Mouse (Mus musculus) forebrain, embryonic 10.5 days (tissue): ENCODE results near the gene Eefsec. TPM values are rescaled to one million over a fixed set of nuclear protein-coding genes. Genes with fewer than 3 reads are reported as not detected.

ENCODE experiments used
- DNase-seq: peaks from one replicate; pipeline ENCODE4 v3.0.0-alpha.2; 2017; ENCODE audit warnings: low spot score; ENCODE audit errors: extremely low spot score
- H3K27ac ChIP-seq: fragments of 300-500 bp; sonication (generic); 2 replicates; pipeline ENCODE4 v1.5.1; 2016; ENCODE audit warnings: mild to moderate bottlenecking
- H3K27me3 ChIP-seq: fragments of 300-500 bp; sonication (generic); 2 replicates; pipeline ENCODE4 v1.6.1; 2016; ENCODE audit warnings: mild to moderate bottlenecking; ENCODE audit not compliant: poor library complexity, severe bottlenecking
- H3K36me3 ChIP-seq: fragments of 300-500 bp; sonication (generic); replicated peaks from 2 replicates; pipeline ENCODE4 v1.6.1; 2016; ENCODE audit warnings: mild to moderate bottlenecking, moderate library complexity
- H3K4me1 ChIP-seq: fragments of 300-500 bp; sonication (generic); 2 replicates; pipeline ENCODE4 v1.6.1; 2016
- H3K4me3 ChIP-seq: fragments of 300-500 bp; sonication (generic); 2 replicates; pipeline ENCODE4 v1.5.1; 2016; ENCODE audit warnings: mild to moderate bottlenecking, moderate library complexity
- H3K9me3 ChIP-seq: fragments of 300-500 bp; sonication (generic); 2 replicates; pipeline ENCODE4 v1.6.1; 2016; ENCODE audit warnings: mild to moderate bottlenecking, moderate library complexity
- WGBS: fragments of 180-500 bp; shearing (Covaris S2); methylation state at CpG from one replicate; pipeline ENCODE4 v1.1.7; 2016; 5-methylcytosine and 5-hydroxymethylcytosine counted together
- polyA plus RNA-seq: library from polyadenylated mRNA; unstranded; fragments of >200 nt; fragmentation: Nextera tagmentation; extraction: Ambion mirVana; gene quantifications from 2 replicates; pipeline ENCODE4 v1.2.1, GENCODE M21; 2016

Eefsec gene
- polyA plus RNA-seq, 1 experiment from 2014 or later: 38.6 TPM

DNA sequence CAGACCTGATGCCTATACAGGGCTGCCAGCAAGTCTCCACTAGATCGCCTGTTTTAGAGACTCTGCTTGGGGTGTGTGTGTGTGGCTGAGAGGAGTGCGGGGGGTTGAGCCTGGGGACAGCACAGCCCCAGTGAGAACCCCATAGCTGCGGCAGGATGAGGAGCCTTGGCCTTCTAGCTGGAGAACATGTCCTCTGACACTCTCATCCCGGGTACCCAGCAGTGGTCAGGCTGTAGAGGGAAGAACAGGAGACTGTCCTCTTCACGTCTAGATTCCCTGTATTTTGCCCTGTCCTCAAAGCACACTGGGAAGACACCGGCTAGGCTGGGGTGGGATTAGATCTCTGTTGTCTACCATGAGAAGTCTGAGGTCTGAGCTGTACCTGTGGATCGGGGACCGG is 210.9 kb downstream of the Eefsec start:
- H3K27ac ChIP-seq: peak overlapping the region; percentile 79
- 16% methylated on average over 8 of the region's 8 CpGs for WGBS
- no peaks in the 10 kb centered on the region for H3K36me3 ChIP-seq
- H3K4me1 ChIP-seq: peaks cover 20% of the 10 kb centered on the region
- no peaks in the 10 kb centered on the region for H3K9me3 ChIP-seq
- DNase-seq: no peak
- peak overlapping the region; percentile 50 for H3K4me3 ChIP-seq
- H3K27me3 ChIP-seq: peaks cover 99% of the 10 kb centered on the region

- no peak overlapping the region for H3K4me3 ChIP-seq
- 75% methylated on average over 8 of the region's 8 CpGs for whole genome bisulfite sequencing
- no peak overlapping the region for H3K27ac ChIP-seq
- peaks cover 97% of the 10 kb centered on the region for H3K27me3 ChIP-seq
- H3K9me3 ChIP-seq: no peaks in the 10 kb centered on the region
- no peaks in the 10 kb centered on the region for H3K36me3 ChIP-seq
- peaks cover 20% of the 10 kb centered on the region for H3K4me1 ChIP-seq
- no peak for DNase-seq
Observed at GRCm38 (mm10) chr6:88233996-88234395, 212.3 kb downstream of the Eefsec start.

- no peaks in the 10 kb centered on the region for H3K9me3 ChIP-seq
- peaks cover 35% of the 10 kb centered on the region for H3K4me1 ChIP-seq
- no peak overlapping the region for H3K27ac ChIP-seq
- H3K36me3 ChIP-seq: no peaks in the 10 kb centered on the region
- H3K4me3 ChIP-seq: no peak overlapping the region
- WGBS: 67% methylated on average over 6 of the region's 6 CpGs
- H3K27me3 ChIP-seq: peaks cover 96% of the 10 kb centered on the region
- no peak for DNase-seq
Observed at GRCm38 (mm10) chr6:88232221-88232620, 214.1 kb downstream of the Eefsec start.

DNA sequence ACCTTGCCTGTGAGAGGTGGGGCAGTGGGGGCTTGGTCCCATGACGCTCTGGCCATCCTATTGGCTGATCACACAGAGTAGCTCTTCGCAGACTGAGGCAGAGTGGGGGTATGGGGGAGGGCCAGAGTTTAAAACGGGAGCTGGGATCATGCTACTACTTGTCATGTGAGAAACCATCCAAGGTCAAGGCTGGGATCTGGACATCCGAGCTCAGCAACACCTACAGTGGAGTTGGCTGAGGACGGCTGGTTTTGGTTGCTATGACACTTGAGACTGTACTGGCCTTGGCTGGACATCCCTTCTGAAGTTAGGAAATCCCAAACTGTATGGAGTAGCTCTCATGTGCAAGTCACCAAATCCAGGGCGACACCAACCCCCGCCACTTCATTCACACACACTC is 214.5 kb downstream of the Eefsec start:
- Histone ChIP-seq H3K27me3 (peaks cover 96% of the 10 kb centered on the region), H3K36me3 (no peaks in the 10 kb centered on the region), H3K27ac (no peak overlapping the region), H3K4me3 (no peak overlapping the region), H3K9me3 (no peaks in the 10 kb centered on the region), H3K4me1 (peaks cover 37% of the 10 kb centered on the region)
- 75% methylated on average over 7 of the region's 7 CpGs for WGBS
- no peak for DNase-seq

DNA sequence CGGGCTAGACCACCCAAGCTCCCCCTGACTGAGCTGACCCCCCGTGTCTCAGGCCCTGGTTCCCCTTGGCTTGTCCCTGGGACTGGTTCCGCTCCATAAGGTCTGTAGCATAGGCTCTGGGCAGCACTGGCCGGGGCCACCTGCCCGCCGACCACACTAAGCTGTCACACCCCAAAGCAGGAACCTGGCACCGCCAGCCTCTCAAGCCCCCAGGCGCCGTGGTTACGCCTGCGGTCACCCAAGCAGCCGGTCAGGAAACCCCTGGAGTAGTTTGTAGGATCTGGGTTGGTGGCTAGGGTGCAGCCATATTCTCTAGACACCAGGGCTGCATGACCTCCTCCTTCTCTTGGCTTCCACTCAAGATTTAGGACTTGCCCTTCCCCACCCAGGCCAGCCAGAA is 217.1 kb downstream of the Eefsec start:
- no peak for DNase-seq
- Histone ChIP-seq H3K27ac (no peak overlapping the region), H3K4me3 (no peak overlapping the region), H3K36me3 (no peaks in the 10 kb centered on the region), H3K9me3 (no peaks in the 10 kb centered on the region), H3K4me1 (peaks cover 27% of the 10 kb centered on the region), H3K27me3 (peaks cover 94% of the 10 kb centered on the region)
- WGBS: 88% methylated on average over 12 of the region's 12 CpGs

DNA sequence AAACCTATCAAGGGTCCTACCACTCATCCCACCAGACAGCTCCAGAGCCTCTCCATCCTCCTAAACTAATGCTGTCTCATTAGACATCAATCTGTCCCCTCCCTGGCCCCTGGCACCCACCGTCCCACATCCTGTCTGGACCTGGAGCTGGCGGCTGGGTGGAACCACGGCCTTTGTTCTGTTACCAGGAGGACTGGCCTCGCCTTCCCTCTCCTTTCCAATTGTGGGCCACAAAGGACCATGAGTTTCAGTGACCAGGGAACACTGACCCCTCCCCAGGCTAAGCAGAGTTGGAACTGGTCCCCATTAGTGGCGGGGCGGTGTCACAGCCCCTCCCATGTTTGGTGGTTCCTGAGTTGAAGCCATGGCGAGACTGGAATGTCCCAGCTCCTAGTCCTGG is 218.8 kb downstream of the Eefsec start:
- Histone ChIP-seq H3K9me3 (no peaks in the 10 kb centered on the region; the same call in 1 of the 2 replicates), H3K36me3 (no peaks in the 10 kb centered on the region), H3K4me1 (peaks cover 27% of the 10 kb centered on the region), H3K4me3 (no peak overlapping the region), H3K27ac (peak overlapping the region; percentile 36; the same call in 1 of the 2 replicates), H3K27me3 (peaks cover 90% of the 10 kb centered on the region)
- 63% methylated on average over 7 of the region's 7 CpGs for WGBS
- DNase-seq: no peak

- WGBS: 18% methylated on average over 5 of the region's 5 CpGs
- H3K27me3 ChIP-seq: peaks cover 87% of the 10 kb centered on the region
Observed at GRCm38 (mm10) chr6:88226570-88226994, 219.8 kb downstream of the Eefsec start.

DNA sequence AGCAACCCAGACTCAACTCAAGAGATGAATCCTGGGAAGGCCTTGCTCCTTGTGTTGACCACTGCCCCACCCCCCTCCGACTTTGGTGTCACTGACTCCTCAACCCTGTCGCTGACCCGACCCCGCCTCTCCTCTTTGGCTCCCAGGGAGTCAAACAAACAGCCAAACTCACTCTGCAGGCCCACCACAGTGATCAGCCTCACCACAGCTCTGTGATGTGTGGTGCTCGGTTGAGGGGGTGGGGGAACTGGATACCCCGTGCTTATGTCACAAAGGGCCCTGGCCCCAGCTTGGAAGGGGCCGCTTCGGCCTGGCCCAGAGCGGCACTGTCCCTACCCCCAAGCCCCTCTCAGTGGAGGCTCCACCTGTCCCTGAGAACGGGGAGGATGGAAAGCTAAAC is 224.4 kb downstream of the Eefsec start, which contains the start of gene Dnajb8:
Gene Dnajb8, plus strand, starts transcription at position 301 of the 400 bp plus-strand sequence.
- no peak within 1 kb of the TSS for H3K27ac ChIP-seq
- WGBS: 49% methylated on average over 10 of the region's 10 CpGs
- no peak for DNase-seq
- H3K4me1 ChIP-seq: peaks cover 20% of the 10 kb centered on the region
- peaks cover 69% of the 10 kb centered on the region for H3K27me3 ChIP-seq
- peaks cover 4% of the 10 kb centered on the region; the same call in 1 of the 2 replicates for H3K9me3 ChIP-seq
- no peaks in the 10 kb centered on the region for H3K36me3 ChIP-seq
- H3K4me3 ChIP-seq: no peak within 1 kb of the TSS

More at GRCm38 (mm10) chr6:88226570-88226994, 219.8 kb downstream of the Eefsec start:
- peaks cover 32% of the 10 kb centered on the region for H3K4me1 ChIP-seq
- H3K9me3 ChIP-seq: no peaks in the 10 kb centered on the region; the same call in 1 of the 2 replicates
- DNase-seq: no peak
- H3K27ac ChIP-seq: 0 out of 2 replicates have a peak overlapping the region, but pooled peaks have one; percentile 40
- H3K36me3 ChIP-seq: no peaks in the 10 kb centered on the region
- H3K4me3 ChIP-seq: no peak overlapping the region

GRCm38 (mm10) chr6:88219094-88219493 is 227.2 kb downstream of the Eefsec start:
- H3K27me3 ChIP-seq: peaks cover 48% of the 10 kb centered on the region
- no peak overlapping the region for H3K4me3 ChIP-seq
- peaks cover 18% of the 10 kb centered on the region for H3K4me1 ChIP-seq
- H3K36me3 ChIP-seq: no peaks in the 10 kb centered on the region
- 14% methylated on average over 4 of the region's 4 CpGs for WGBS
- DNase-seq: no peak
- peaks cover 4% of the 10 kb centered on the region; the same call in 1 of the 2 replicates for H3K9me3 ChIP-seq
- no peak overlapping the region for H3K27ac ChIP-seq

GRCm38 (mm10) chr6:88216199-88216598 is 230.1 kb downstream of the Eefsec start:
- 80% methylated on average over 4 of the region's 4 CpGs for WGBS
- Histone ChIP-seq H3K36me3 (no peaks in the 10 kb centered on the region), H3K9me3 (peaks cover 4% of the 10 kb centered on the region; the same call in 1 of the 2 replicates), H3K4me1 (peaks cover 13% of the 10 kb centered on the region), H3K4me3 (no peak overlapping the region), H3K27ac (no peak overlapping the region), H3K27me3 (peaks cover 26% of the 10 kb centered on the region)
- DNase-seq: no peak

- Histone ChIP-seq H3K27ac (no peak overlapping the region), H3K9me3 (peaks cover 4% of the 10 kb centered on the region; the same call in 1 of the 2 replicates), H3K27me3 (peaks cover 22% of the 10 kb centered on the region), H3K4me3 (no peak overlapping the region), H3K4me1 (peaks cover 13% of the 10 kb centered on the region), H3K36me3 (no peaks in the 10 kb centered on the region)
- no peak for DNase-seq
- 46% methylated on average over 5 of the region's 6 CpGs for WGBS
Observed at GRCm38 (mm10) chr6:88215797-88216196, 230.5 kb downstream of the Eefsec start.

DNA sequence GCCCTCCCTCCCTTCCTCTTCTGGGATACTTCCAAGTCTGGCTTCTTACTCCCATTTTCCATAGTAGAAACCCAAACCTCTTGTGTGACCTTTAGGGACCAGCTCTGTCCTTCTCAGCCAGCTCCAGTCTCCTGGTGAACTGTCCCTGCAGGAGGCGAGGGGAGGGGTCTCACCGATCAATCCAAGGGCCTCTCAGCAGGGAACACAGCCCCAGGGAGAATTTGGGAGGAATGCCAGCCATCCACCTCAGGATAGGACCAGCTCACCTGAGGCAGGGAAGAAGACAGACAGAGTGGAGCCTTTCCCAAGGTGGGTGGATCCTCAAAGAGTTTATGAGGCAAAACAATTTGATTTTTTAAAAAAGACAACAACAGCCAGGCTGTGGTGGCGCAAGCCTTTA is 236.2 kb downstream of the Eefsec start:
- Histone ChIP-seq H3K4me1 (peaks cover 9% of the 10 kb centered on the region), H3K36me3 (no peaks in the 10 kb centered on the region), H3K9me3 (no peaks in the 10 kb centered on the region), H3K4me3 (no peak overlapping the region), H3K27me3 (peaks cover 53% of the 10 kb centered on the region), H3K27ac (no peak overlapping the region)
- WGBS: 52% methylated on average over 3 of the region's 3 CpGs
- DNase-seq: no peak

DNA sequence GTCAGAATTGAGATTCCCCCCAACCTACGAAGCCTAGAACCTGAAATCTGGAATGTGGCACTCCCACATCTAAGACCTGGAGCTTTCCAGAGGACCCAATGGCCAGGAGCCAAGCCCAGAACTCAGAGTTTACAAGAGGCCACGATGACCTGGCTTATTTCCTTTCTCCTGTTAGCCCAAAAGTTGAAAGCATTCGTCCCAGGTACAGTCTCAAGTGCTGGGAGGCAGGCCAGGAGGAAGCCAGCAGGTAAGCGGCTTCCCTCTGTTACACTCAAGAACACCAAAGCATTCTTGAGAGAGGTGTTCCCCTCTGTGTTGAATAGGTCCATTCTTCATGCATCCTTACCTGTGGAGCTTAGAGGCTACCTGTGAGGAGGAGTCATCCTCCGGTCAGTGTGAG is 236.9 kb downstream of the Eefsec start:
- Histone ChIP-seq H3K4me3 (no peak overlapping the region), H3K9me3 (no peaks in the 10 kb centered on the region), H3K27ac (no peak overlapping the region), H3K27me3 (peaks cover 56% of the 10 kb centered on the region), H3K36me3 (no peaks in the 10 kb centered on the region), H3K4me1 (peaks cover 16% of the 10 kb centered on the region)
- 83% methylated on average over 5 of the region's 5 CpGs for WGBS
- no peak for DNase-seq

DNA sequence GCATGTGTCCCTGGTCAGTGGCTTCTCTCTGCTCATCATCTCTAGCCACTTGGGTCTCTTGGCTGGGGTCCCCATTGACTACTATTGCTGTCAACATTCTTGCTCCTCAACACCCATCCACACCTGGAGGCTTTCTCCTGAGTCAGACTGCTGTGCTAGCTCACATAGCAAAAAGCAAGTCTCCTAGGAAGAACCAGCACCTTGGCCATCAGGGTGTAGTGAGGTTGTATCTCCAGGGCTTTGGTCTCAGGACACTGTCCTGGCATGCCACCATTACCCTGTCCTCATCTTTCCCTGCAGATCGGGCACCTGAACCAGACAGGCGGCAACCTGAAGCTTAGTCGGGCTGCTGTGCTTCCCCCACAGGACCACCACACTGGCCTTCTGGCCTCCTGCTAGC is 238.0 kb downstream of the Eefsec start:
- WGBS: 94% methylated on average over 3 of the region's 3 CpGs
- H3K27ac ChIP-seq: no peak overlapping the region
- DNase-seq: no peak
- no peak overlapping the region for H3K4me3 ChIP-seq
- H3K36me3 ChIP-seq: no peaks in the 10 kb centered on the region
- no peaks in the 10 kb centered on the region for H3K9me3 ChIP-seq
- H3K4me1 ChIP-seq: peaks cover 27% of the 10 kb centered on the region
- H3K27me3 ChIP-seq: peaks cover 68% of the 10 kb centered on the region
